Mouse (Mus musculus) kidney, embryonic 16.5 days (tissue): ENCODE measurements at regions not wholly inside any gene's neighbourhood (a gene's known extent, or its start where the extent isn't known, plus 50 kb on each side); places are given as distances from the start of the nearest gene placed in this dataset.

ENCODE experiments used
- ATAC-seq: fragments of 200-750 bp; cut with Nextera tagmentation; 2 replicates; pipeline ENCODE4 v1.8.0; 2017; ENCODE audit warnings: moderate TSS enrichment; ENCODE audit not compliant: low FRiP score, low TSS enrichment
- H3K27ac ChIP-seq: fragments of 300-500 bp; sonication (generic); 2 replicates; pipeline ENCODE4 v1.5.1; 2014; ENCODE audit warnings: low read length
- H3K27me3 ChIP-seq: fragments of 300-500 bp; sonication (generic); 2 replicates; pipeline ENCODE4 v1.6.1; 2014; ENCODE audit warnings: low read length, control low read depth, mixed read lengths; ENCODE audit not compliant: insufficient read depth
- H3K36me3 ChIP-seq: fragments of 300-500 bp; sonication (generic); 2 replicates; pipeline ENCODE4 v1.6.1; 2014; ENCODE audit warnings: low read length, control low read depth, mixed read lengths; ENCODE audit not compliant: insufficient read depth
- H3K4me1 ChIP-seq: fragments of 300-500 bp; sonication (generic); 2 replicates; pipeline ENCODE4 v1.6.1; 2014; ENCODE audit warnings: low read length, control low read depth, mixed read lengths; ENCODE audit not compliant: insufficient read depth
- H3K4me2 ChIP-seq: fragments of 300-500 bp; sonication (generic); replicated peaks from 2 replicates; pipeline ENCODE4 v1.6.1; 2014; ENCODE audit warnings: low read depth, low read length
- H3K4me3 ChIP-seq: fragments of 300-500 bp; sonication (generic); 2 replicates; pipeline ENCODE4 v1.5.1; 2014; ENCODE audit warnings: mild to moderate bottlenecking, low read length
- H3K9ac ChIP-seq: fragments of 300-500 bp; sonication (generic); replicated peaks from 2 replicates; pipeline ENCODE4 v1.6.1; 2014; ENCODE audit warnings: low read length
- H3K9me3 ChIP-seq: fragments of 300-500 bp; sonication (generic); 2 replicates; pipeline ENCODE4 v1.6.1; 2016; ENCODE audit warnings: low read length, control low read depth
- WGBS: fragments of 180-500 bp; shearing (Covaris S2); extraction: QIAGEN DNeasy Blood & Tissue Kit; methylation state at CpG from one replicate; pipeline ENCODE4 v1.1.7; 2014; 5-methylcytosine and 5-hydroxymethylcytosine counted together

DNA sequence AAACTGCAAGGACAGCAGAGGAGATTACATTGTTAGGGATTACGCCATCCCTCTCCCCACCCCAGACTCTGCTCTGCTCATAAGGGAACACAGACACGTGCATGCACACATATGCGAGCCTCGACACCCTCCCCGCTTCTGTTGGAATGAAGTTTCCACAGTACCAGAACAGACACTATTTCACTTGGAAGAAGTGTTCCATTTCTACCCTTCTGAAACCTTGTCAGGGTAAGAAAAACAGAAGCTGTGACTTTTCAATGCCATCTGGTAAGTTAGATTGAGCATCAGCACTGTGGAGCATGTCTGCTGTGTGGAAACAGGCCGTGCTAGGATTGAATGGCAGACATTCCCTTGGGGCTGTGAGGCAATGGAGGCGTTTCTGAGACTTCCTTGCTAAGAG, 382.0 kb downstream of the Sec16b start:
- no peaks in the 10 kb centered on the region for H3K9me3 ChIP-seq
- H3K27me3 ChIP-seq = no peaks in the 10 kb centered on the region
- H3K4me3 ChIP-seq = no peak overlapping the region
- WGBS = 77% methylated on average over 7 of the region's 7 CpGs
- no peaks in the 10 kb centered on the region for H3K36me3 ChIP-seq
- H3K27ac ChIP-seq = no peak overlapping the region
- ATAC-seq = no peak
- H3K4me1 ChIP-seq = peaks cover 8% of the 10 kb centered on the region
- no peak overlapping the region for H3K4me2 ChIP-seq
- no peak overlapping the region for H3K9ac ChIP-seq

DNA sequence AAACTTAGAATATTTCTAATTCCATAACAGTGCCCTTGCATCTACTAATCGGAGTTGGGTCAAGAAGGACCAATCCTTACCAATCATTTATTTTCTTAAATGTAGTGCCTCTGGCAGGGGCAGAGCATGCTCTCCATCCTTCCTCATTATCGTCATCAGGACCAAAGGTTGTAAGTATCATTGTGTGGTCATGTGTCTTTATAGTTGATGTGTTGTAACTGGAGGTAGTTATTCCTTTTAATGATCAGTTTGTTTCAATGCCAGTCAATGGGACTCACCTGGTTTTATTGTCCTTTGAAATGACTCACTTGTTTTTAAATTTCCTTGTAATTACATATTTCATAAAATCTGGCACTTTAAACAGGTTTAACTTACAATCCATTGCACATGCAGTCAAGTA, 399.6 kb downstream of the Sec16b start:
- Histone ChIP-seq H3K4me3 (no peak overlapping the region), H3K4me1 (no peaks in the 10 kb centered on the region), H3K9ac (no peak overlapping the region), H3K4me2 (no peak overlapping the region), H3K27ac (no peak overlapping the region), H3K9me3 (no peaks in the 10 kb centered on the region), H3K36me3 (no peaks in the 10 kb centered on the region), H3K27me3 (no peaks in the 10 kb centered on the region)
- WGBS = 85% methylated on average over 2 of the region's 2 CpGs
- no peak for ATAC-seq

DNA sequence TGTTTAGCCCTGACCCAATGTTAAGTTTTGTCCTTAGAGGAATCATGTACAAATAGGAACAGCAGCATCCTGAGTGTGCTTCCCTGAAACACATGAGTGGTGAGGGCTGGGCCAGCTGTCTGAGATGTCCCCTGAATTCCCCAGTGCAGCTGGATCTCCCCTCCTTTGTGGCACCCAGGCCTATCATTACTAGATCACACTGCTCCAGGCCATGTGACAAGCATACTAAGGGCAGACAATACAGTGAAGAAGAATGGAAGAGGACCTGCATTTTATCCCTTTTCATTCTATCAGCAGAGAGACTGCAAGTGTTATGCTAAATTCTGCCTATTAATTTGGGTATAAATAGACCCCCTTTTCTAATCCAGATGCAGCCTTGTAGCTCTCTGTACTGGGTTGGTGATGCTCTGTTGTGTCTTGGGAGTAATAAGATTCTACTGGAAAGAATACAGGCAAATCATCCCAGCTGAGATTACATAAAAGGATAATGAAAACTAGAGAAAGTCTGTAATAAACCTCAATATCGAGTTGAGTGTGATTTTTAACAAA, 418.3 kb downstream of the Brinp2 start:
- H3K27ac ChIP-seq = no peak overlapping the region
- WGBS = 64% methylated on average over 1 of the region's 1 CpGs
- H3K4me1 ChIP-seq = no peaks in the 10 kb centered on the region
- H3K9ac ChIP-seq = no peak overlapping the region
- no peaks in the 10 kb centered on the region for H3K27me3 ChIP-seq
- no peak for ATAC-seq
- H3K4me2 ChIP-seq = no peak overlapping the region
- no peak overlapping the region for H3K4me3 ChIP-seq
- H3K36me3 ChIP-seq = no peaks in the 10 kb centered on the region
- no peaks in the 10 kb centered on the region for H3K9me3 ChIP-seq

DNA sequence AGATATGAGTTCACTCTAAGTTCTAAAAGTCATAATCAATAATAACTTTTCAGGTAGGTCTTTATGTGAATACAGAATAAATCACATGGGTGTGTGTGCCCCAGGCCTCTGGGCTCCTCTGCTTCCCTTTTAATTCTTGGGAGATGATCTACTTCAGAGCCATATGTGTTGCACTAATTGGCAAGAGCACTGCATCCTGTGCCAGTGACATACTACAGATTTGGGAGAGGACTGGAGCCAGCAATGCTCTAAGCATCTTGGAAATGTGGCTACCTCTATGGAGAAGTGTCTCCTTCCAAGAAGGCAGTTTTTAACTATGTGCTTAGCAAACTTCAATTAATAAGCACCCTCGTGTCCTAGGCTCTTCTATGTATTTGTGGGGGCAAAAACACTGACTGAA, 416.6 kb downstream of the Brinp2 start:
- H3K4me3 ChIP-seq = no peak overlapping the region
- no peaks in the 10 kb centered on the region for H3K4me1 ChIP-seq
- no peak overlapping the region for H3K9ac ChIP-seq
- no peak overlapping the region for H3K27ac ChIP-seq
- no peaks in the 10 kb centered on the region for H3K27me3 ChIP-seq
- no peak for ATAC-seq
- H3K9me3 ChIP-seq = no peaks in the 10 kb centered on the region
- H3K36me3 ChIP-seq = no peaks in the 10 kb centered on the region
- no peak overlapping the region for H3K4me2 ChIP-seq
- 70% methylated on average over 1 of the region's 1 CpGs for WGBS

DNA sequence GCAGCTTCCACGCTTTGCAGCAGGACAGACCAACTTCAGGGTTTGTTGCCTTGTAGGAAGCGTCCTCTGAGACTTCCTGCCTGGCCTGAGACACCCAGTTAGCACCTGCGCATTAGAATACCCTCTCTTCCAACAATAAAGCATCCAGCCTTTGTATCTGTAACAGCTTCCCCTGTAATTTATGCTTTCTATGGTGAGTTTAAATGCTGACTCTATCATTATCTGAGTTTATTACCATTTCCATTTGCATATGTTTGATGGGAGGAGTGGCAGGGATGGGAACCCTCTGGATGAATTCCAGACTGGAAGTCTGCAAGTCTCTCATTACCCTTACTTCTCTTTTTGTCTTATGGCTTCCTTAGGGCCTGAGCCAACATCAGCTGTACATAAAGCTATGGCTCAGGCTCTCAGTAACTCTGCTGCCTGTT, 415.8 kb downstream of the Brinp2 start:
- Histone ChIP-seq H3K4me2 (no peak overlapping the region), H3K9ac (no peak overlapping the region), H3K9me3 (no peaks in the 10 kb centered on the region), H3K4me3 (no peak overlapping the region), H3K27ac (no peak overlapping the region), H3K4me1 (no peaks in the 10 kb centered on the region), H3K36me3 (no peaks in the 10 kb centered on the region), H3K27me3 (no peaks in the 10 kb centered on the region)
- WGBS = 29% methylated on average over 3 of the region's 3 CpGs
- no peak for ATAC-seq

DNA sequence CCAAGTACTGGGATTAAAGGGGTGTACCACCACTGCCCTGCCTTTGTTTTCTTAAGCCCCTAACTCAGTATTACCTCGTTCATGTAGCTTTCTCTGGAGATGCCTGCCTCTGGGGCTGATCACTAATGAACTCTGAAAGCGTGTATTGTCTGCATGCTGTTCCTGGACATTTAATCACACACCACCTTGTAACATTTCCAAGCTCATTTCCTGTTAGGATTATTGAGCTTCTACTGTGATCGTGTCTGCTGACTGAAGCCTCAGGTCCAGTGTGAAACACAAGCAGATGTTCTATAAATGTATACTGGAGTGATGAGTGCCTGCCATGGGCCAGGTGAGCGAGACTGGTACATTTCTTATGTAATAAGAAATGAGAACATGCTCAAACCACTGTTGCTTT, 398.6 kb downstream of the Brinp2 start:
- no peak overlapping the region for H3K4me2 ChIP-seq
- H3K36me3 ChIP-seq = no peaks in the 10 kb centered on the region
- no peaks in the 10 kb centered on the region for H3K9me3 ChIP-seq
- H3K4me1 ChIP-seq = no peaks in the 10 kb centered on the region
- H3K9ac ChIP-seq = no peak overlapping the region
- WGBS = 51% methylated on average over 4 of the region's 4 CpGs
- H3K4me3 ChIP-seq = no peak overlapping the region
- H3K27ac ChIP-seq = no peak overlapping the region
- no peak for ATAC-seq
- no peaks in the 10 kb centered on the region for H3K27me3 ChIP-seq

DNA sequence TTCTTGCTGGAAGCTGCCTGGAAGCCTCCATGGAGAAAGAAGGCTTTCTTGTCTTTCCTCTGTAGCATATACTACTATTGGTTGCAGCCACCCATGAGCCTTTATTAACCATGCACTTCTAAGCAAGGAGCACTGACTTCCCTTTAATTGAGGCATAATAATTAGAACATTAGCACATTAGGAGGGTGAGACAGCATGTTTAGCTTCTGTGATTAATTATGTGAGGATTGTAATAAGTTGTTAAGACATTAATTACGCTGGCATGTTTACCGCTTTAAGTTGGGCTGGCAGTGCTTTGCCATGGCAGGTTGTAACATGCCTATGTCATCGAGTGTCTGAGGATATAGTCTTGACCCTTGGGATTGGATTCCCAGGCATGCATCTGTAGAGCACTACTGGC, 391.7 kb downstream of the Brinp2 start:
- ATAC-seq = no peak

DNA sequence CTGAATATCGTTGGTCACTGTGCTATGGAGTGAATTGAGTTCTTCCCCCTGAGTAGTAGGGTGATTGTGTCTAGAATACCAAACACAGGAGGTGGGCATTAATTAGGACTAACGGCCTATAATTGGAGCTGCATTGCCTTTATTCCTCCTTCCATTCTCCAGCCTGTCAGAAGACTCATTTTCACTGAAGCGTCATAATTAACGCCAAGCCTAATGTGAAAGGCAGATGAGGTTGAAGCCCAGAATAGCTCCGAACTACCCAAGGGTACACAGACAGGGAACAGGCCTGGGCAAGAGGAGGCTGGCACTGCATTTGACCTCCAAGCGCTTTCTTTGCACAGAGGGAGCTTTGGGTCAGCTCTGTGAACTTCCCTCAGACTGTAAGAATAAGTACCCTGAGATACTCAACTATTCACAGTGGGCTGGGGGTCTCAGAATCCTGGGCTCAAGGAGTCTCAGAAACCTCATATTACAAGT, 386.5 kb downstream of the Brinp2 start:
- H3K27ac ChIP-seq = no peak overlapping the region
- 55% methylated on average over 6 of the region's 6 CpGs for WGBS
- no peaks in the 10 kb centered on the region for H3K4me1 ChIP-seq
- no peaks in the 10 kb centered on the region for H3K9me3 ChIP-seq
- no peak overlapping the region for H3K4me2 ChIP-seq
- H3K27me3 ChIP-seq = no peaks in the 10 kb centered on the region
- no peaks in the 10 kb centered on the region for H3K36me3 ChIP-seq
- no peak overlapping the region for H3K9ac ChIP-seq
- no peak for ATAC-seq
- H3K4me3 ChIP-seq = no peak overlapping the region

More for the DNA sequence above, 391.7 kb downstream of the Brinp2 start:
- no peaks in the 10 kb centered on the region for H3K4me1 ChIP-seq
- no peak overlapping the region for H3K4me2 ChIP-seq
- H3K27ac ChIP-seq = no peak overlapping the region
- H3K9ac ChIP-seq = no peak overlapping the region
- no peaks in the 10 kb centered on the region for H3K27me3 ChIP-seq
- H3K9me3 ChIP-seq = no peaks in the 10 kb centered on the region
- 92% methylated on average over 3 of the region's 3 CpGs for WGBS
- no peak overlapping the region for H3K4me3 ChIP-seq
- no peaks in the 10 kb centered on the region for H3K36me3 ChIP-seq

DNA sequence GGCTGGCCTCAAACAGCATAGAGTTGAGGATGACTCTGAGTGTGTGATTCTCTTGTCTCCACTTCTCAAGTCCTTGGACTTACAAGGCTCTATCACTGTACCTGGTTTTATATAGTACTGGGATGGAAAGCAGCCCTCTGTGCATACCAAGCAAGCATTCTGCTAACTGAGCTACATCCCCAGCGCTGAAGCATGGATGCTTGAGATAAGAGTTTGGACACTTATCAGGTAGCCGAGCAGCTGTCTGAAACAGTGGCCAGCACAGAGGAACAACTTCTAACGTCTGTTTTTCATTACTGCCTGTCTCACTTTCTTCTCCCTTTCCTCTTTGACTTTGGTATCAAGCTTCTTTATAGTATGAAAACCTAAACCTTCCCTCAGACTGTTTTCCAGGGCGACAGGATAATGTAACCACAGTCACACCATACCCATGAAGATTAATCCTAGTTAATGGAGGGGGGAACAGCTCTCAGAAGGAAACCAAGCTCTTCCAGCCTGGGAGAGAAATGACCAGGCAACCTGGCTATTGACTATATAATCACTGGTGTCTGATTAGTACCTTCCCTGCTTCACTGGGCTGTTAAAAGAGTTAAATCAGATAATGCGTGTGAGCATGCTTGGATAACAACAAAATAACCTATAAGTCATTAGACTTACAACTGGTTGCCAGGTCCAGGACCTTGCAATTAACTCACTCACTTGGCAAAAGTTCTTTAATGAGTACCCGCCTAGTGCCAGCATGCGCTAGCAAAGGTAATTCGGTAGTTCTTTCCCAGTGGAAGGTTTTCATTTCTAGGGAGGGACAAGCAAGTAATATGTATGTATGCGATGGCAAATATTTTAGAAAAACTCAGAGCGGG, 382.5 kb downstream of the Brinp2 start:
- 0 out of 2 replicates have a peak, but pooled peaks have one; percentile 78 for ATAC-seq
- no peaks in the 10 kb centered on the region for H3K27me3 ChIP-seq
- no peaks in the 10 kb centered on the region for H3K9me3 ChIP-seq
- no peak overlapping the region for H3K9ac ChIP-seq
- H3K36me3 ChIP-seq = no peaks in the 10 kb centered on the region
- no peak overlapping the region for H3K4me2 ChIP-seq
- H3K4me1 ChIP-seq = no peaks in the 10 kb centered on the region
- H3K4me3 ChIP-seq = no peak overlapping the region
- 54% methylated on average over 10 of the region's 10 CpGs for WGBS
- no peak overlapping the region for H3K27ac ChIP-seq

DNA sequence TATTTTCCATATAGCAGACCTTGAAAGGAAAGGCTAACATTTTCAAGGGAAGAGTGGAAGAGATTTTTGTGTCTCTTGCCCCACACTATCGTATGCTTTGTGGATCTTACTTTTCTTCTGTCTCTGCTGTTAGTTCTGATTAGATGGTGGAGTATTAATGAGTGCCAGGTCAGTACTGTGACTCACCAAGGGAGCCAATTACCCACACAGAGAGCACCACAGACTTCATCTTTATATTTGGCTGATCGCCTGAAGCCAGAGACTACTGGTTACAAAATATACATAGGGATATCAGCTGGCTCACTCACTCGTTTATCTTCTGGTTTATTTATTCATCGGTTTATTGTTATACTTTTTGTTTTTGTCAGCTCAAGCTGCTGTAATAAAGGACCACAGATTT, 381.5 kb downstream of the Brinp2 start:
- Histone ChIP-seq H3K27me3 (no peaks in the 10 kb centered on the region), H3K4me2 (no peak overlapping the region), H3K4me3 (no peak overlapping the region), H3K9ac (no peak overlapping the region), H3K4me1 (no peaks in the 10 kb centered on the region), H3K36me3 (no peaks in the 10 kb centered on the region), H3K9me3 (no peaks in the 10 kb centered on the region), H3K27ac (no peak overlapping the region)
- no peak for ATAC-seq
- 69% methylated on average over 4 of the region's 4 CpGs for WGBS
